Mouse (Mus musculus): ENCODE data around the gene Zbtb25. TPM values are rescaled to one million over a fixed set of nuclear protein-coding genes. Genes with fewer than 3 reads are reported as not detected.

Gene Zbtb25
- polyA plus RNA-seq, 1 experiment: 10.2 TPM

DNA sequence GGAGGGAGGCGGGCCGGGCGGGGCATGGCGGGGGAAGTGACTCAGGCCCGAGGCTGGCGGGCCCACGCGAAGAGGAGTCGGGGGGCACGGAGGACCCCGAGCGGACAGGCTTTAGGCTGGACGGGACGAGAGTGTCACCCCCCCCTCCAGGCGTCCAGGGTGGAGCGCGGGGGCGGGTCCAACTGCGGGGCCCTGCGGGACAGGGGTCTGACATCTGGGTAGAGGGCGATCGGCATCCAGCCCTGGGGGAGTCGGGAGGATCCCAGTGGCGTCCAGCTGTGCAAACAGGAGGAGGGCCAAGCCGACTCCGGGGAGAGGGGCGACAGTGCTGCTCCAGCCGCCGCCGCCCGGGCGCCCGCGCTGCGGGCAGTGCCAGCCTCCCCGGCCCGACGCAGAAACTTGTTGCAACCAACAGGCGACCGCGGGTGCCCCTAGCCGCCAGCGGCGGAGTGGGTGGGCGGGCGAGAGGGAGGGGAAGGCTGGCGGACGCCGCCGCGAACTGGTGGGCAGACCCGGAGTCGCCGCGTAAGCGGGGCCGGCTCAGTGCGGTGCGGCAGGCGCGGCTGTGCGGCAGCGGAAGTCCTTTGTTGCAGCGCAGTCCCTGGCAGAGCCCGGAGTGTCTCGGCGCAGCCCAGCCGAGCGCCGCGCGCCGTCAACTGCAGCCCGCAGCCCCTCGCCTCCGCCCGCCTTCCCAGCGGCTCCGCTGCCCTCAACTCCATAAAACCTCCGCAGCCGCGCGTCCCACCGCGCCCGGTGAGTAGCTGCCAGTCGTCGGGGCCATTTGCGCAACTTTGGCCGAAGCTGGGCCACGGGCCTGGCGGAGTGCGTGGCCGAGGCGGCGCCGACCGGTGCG is 802 bp upstream of the Zbtb25 start, which contains the start of gene Zbtb1:
Gene Zbtb1, plus strand, starts transcription at position 289 of the 853 bp plus-strand sequence.
- H3K4me1 ChIP-seq (ENCODE audit: control insufficient read depth, insufficient read depth, insufficient read length, low read length): peaks cover 12% of the 10 kb centered on the region

DNA sequence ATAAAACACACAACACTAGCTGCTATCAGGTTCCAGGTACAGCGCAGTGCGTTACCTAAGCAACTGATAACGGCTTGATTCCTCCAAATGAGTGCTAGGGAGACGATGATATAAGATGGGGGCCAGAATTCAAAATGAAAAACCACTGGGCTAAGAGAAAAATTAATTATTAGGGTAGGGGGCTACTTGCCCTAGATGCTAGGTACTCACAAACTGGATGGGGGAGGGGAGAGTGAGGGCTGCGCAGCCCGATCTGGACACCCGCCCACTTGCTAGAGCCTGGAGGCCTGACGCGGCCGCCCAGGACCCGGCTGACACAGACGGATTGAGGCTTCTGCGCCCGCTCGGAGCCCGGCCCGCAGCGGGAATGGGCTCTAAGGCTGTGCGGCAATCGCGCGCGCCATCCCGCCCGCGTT is 604 bp downstream of the Zbtb25 start:
- peak overlapping the region; percentile 92 for H3K4me3 ChIP-seq (ENCODE audit: insufficient read depth, low read depth, low read length)
- H3K4me1 ChIP-seq (ENCODE audit: control insufficient read depth, insufficient read depth, insufficient read length, low read length): peaks cover 12% of the 10 kb centered on the region
- peak overlapping the region; percentile 64 for H3K27ac ChIP-seq (replicated peaks; ENCODE audit: low read depth, low read length)

More for the DNA sequence above, 802 bp upstream of the Zbtb25 start, which contains the start of gene Zbtb1:
- H3K4me3 ChIP-seq (ENCODE audit: insufficient read depth, low read depth, low read length): peak within 1 kb of the TSS; percentile 92
- H3K27ac ChIP-seq (replicated peaks; ENCODE audit: low read depth, low read length): peak within 1 kb of the TSS; percentile 84

DNA sequence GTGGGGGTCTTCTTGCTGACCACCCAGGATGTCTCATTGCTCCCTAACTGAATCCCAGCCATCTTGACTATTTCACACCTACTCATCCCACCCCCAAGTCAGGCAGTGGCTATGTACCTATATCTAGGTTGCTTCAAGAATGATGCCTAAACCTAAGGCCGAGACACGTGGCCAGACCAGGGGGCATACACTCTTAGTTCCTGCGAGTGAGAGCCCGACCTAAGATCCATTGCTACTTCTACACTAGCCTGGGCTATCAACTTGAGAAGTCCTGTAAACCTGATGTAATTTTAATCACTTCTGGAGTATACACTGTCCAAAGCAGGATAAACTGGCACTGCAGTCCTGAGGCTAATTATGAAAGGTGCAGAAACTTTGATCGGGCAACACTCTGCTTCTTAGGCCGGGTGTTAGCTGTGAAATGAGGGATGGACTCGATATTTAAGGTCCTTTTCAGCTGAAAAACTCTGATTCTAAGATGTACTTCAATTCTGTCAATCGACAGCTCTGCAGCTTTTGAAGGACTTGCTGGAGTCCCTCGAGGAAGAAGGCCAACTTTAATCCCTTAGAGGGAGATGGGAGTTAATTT is 1.1 kb downstream of the Zbtb25 start:
- H3K27ac ChIP-seq (replicated peaks; ENCODE audit: low read depth, low read length): 0 out of 2 replicates have a peak overlapping the region, but pooled peaks have one; percentile 20
- peaks cover 12% of the 10 kb centered on the region for H3K4me1 ChIP-seq (ENCODE audit: control insufficient read depth, insufficient read depth, insufficient read length, low read length)

DNA sequence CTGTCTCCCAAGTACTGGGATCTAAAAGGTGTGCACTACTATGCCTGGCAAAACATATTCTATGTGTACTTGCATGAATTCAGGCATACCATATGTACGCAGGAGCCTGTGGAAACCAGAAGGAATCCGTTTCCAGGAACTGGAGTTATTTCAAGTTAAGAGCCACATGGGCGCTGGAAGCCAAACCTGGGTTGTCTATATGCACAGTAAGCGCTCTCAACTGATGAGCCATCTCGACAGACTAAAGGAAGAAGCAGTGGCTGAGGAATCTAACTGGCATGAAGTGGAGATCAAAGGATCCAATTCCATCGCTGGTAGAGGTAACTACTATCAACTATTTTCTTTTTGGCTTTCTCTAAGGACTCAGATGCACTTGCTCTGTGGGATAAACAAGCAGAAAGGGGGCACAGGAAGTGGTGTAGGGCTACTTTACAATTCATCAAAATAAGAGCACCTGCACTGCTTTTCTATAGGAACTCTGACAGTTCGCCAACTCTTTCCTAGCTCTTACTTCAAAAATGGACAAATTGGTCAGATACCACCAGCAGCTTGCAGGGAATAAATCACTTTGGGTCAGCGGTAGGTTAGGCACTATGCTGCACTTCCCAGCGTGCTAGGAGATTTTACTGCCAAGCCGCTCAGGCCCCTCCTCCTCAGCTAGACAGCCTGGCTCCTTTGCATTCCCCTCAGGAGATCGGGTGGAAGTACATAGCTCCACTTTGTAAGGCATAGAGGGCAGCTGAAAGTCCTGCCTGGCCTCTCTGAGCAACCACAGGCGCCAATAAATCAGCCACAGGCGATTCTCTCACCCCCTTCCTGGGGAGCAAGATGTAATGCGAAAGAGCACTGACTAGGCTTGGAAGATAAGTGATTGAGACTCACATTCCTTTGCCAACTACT is 2.1 kb downstream of the Zbtb25 start:
- Histone ChIP-seq H3K27ac (replicated peaks; ENCODE audit: low read depth, low read length) (no peak overlapping the region), H3K4me1 (ENCODE audit: control insufficient read depth, insufficient read depth, insufficient read length, low read length) (peaks cover 5% of the 10 kb centered on the region), H3K4me3 (ENCODE audit: insufficient read depth, low read depth, low read length) (peak overlapping the region; percentile 2; the same call in 1 of the 2 replicates)

More for the DNA sequence above, 1.1 kb downstream of the Zbtb25 start:
- peak overlapping the region; percentile 92 for H3K4me3 ChIP-seq (ENCODE audit: insufficient read depth, low read depth, low read length)

DNA sequence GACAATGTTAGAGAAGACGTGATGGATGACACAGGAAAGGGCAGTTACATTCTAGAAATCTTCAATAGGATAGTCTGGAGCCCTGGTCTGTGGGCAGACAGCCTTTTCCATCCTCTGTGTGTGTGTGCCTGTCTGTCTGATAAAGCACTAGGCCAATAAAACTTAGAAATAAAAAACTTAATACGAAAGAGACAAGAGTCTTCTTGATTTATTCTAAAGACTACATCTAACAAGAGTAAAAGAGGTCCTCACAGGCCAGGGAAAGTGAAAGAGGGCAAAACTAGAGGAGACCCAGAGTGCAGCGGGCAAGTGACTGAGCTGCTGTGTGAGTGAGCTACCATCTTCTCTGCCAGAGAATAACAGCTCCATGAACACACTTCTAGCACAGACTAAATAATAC is 3.1 kb downstream of the Zbtb25 start:
- no peak overlapping the region for H3K4me3 ChIP-seq (ENCODE audit: insufficient read depth, low read depth, low read length)
- H3K4me1 ChIP-seq (ENCODE audit: control insufficient read depth, insufficient read depth, insufficient read length, low read length): no peaks in the 10 kb centered on the region; the same call in none of the 2 replicates
- no peak overlapping the region for H3K27ac ChIP-seq (replicated peaks; ENCODE audit: low read depth, low read length)

DNA sequence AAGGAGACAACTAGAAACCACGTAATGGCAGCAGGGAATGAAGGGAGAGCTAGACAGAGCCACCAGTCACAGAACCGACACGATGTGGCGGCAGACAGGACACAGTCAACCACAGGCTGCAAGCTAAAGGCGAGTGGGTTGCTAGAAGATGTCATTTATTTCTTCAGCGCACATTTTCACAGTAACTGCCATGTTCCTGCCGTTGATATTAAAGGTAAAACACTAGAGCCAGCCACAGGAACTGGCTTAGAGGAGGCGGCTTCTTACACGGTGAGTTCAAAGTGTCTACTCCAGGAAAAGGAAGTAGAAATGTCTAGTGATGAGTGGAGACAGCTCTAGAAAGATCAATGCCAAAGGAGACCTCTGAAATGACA is 7.1 kb downstream of the Zbtb25 start:
- Histone ChIP-seq H3K4me1 (ENCODE audit: control insufficient read depth, insufficient read depth, insufficient read length, low read length) (no peaks in the 10 kb centered on the region; the same call in 1 of the 2 replicates), H3K4me3 (ENCODE audit: insufficient read depth, low read depth, low read length) (no peak overlapping the region), H3K27ac (replicated peaks; ENCODE audit: low read depth, low read length) (no peak overlapping the region)

DNA sequence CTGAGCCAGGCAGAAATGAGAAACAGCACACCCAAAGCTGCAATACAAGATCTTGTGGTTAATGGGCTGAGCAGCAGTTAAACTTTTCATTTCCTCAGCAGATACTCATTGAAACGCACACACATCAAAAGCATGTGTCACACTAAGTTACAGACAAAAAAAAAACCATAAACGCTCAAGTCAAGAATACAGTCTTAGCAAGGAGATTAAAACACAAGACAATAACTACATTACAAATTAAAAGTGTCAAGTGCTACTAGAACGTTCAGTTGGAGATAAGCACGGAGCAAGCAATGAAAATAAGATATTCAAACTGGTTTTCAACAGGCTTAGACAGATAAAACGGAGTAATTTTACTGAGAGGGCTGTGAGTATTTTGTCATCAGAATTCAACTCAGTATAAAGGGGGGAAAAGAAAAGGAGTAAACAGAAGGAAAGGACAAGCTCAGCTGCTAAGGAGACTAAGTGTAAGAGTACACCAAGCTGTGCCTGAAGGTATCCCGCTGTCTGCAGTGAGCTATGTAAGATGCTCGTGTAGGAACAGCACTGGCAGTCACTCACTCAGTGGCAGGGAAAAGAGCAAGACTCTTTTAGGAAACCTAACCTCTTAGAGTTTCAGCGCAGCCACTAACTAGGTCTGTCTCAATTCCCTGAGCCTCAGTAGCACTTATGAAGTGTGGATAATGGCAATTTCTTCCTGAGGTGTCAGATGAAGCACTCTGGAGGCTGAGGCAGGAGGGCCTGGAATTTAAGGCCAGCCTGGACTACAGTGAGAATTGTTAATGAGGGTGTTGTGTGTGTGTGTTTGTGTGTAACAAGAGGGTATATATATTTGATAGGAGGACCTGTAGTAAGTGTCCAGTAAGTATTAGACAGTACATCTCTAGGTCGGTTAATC is 7.7 kb downstream of the Zbtb25 start:
- Histone ChIP-seq H3K4me3 (ENCODE audit: insufficient read depth, low read depth, low read length) (no peak overlapping the region), H3K4me1 (ENCODE audit: control insufficient read depth, insufficient read depth, insufficient read length, low read length) (no peaks in the 10 kb centered on the region; the same call in 1 of the 2 replicates), H3K27ac (replicated peaks; ENCODE audit: low read depth, low read length) (no peak overlapping the region)

DNA sequence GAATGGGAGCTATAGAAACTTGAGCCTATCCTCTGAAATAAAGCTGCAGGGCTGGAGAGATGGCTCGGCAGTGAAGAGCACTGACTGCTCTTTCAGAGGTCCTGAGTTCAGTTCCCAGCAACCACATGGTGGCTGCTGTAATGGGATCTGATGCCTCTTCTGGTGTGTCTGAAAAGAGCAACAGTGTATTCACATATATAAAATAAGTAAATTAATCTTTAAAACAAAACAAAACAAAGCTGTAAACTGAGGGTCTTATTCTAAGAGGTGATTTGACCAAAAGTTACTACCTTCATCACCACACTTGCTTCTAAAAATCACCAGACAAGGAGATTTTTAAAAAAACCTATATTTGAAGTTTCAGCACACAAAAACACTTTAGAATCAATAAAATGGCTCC is 8.5 kb downstream of the Zbtb25 start:
- no peak overlapping the region for H3K4me3 ChIP-seq (ENCODE audit: insufficient read depth, low read depth, low read length)
- H3K27ac ChIP-seq (replicated peaks; ENCODE audit: low read depth, low read length): no peak overlapping the region
- no peaks in the 10 kb centered on the region; the same call in 1 of the 2 replicates for H3K4me1 ChIP-seq (ENCODE audit: control insufficient read depth, insufficient read depth, insufficient read length, low read length)

DNA sequence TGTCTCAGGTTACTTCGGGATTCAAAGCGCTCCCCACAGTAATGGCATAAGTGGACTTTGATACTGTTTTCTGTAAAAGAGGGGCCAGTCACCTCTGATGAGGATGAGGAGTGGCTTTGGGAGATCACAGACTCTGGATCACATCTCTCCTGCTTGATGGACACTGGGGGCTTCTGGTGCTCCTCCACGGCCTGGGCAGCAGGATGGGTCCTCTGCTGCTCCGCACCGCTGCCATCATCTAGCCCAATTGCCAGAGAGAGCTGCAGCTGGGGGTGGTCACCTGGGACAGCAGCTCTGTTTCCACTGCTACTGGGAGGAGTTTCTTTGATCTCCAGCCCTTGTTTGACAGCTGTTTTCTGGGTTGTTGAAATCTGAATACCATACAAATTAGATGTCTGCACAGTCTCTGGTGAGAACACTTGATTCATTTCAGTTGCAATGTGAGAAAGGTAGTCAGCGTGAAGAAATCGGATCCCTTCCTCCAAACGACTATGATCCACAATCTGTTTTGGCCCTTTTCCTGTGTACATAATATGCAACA is 19.7 kb downstream of the Zbtb25 start:
- H3K4me3 ChIP-seq (ENCODE audit: insufficient read depth, low read depth, low read length): no peak overlapping the region
- no peaks in the 10 kb centered on the region for H3K4me1 ChIP-seq (ENCODE audit: control insufficient read depth, insufficient read depth, insufficient read length, low read length)
- H3K27ac ChIP-seq (replicated peaks; ENCODE audit: low read depth, low read length): no peak overlapping the region

DNA sequence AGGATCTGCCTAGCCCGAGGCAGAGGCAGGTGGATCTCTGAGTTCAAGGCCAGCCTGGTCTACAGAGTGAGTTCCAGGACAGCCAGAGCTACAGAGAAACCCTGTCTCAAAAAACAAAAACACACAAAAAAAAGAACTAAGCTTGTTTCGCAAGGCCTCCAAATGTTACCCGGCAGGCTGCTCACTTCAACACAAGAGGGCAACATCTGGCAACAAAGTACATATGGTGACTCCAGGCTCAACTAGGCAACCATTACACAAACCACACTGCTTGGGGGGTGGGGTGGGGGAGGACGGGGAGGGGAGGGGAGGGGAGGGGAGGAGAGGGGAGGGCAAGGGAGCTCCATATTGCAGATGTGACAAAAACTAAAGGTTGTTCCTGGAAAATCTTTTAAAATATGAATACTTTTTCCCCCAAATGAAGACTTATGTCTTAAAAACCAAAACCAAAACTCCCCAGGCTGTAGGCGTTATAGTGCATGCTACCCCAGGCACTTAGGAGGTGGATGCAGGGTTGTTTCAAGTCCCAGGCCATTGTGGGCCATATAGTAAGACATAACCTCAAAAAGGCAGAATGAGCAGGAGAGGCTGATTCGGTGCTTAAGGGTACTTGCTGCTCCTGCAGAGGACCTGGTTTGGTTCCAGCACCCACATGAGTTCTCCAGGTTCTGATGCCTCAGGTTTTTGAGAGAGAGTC is 23.5 kb downstream of the Zbtb25 start:
- H3K4me1 ChIP-seq (ENCODE audit: control insufficient read depth, insufficient read depth, insufficient read length, low read length): no peaks in the 10 kb centered on the region

DNA sequence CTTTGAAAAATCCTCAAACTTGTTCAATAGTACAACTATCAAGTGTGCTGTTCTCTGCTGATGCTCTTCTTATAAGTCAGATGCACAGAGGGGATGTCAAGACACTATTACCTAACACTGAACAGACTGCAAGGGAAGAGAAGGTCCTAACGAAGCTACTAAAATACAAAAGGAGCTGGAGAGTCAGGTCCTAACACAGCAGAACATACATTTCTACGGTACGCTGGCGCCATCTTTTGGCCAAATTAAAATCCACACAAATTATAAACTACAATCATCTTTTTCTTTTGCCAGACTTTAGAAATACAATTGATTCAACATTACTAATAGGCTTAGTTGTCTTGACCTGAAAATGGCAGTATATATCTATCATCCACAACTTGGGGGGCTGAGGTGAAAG is 28.3 kb downstream of the Zbtb25 start:
- no peaks in the 10 kb centered on the region for H3K4me1 ChIP-seq (ENCODE audit: control insufficient read depth, insufficient read depth, insufficient read length, low read length)
- no peak overlapping the region for H3K4me3 ChIP-seq (ENCODE audit: insufficient read depth, low read depth, low read length)
- H3K27ac ChIP-seq (replicated peaks; ENCODE audit: low read depth, low read length): no peak overlapping the region

More for the DNA sequence above, 23.5 kb downstream of the Zbtb25 start:
- Histone ChIP-seq H3K27ac (replicated peaks; ENCODE audit: low read depth, low read length) (no peak overlapping the region), H3K4me3 (ENCODE audit: insufficient read depth, low read depth, low read length) (no peak overlapping the region)

DNA sequence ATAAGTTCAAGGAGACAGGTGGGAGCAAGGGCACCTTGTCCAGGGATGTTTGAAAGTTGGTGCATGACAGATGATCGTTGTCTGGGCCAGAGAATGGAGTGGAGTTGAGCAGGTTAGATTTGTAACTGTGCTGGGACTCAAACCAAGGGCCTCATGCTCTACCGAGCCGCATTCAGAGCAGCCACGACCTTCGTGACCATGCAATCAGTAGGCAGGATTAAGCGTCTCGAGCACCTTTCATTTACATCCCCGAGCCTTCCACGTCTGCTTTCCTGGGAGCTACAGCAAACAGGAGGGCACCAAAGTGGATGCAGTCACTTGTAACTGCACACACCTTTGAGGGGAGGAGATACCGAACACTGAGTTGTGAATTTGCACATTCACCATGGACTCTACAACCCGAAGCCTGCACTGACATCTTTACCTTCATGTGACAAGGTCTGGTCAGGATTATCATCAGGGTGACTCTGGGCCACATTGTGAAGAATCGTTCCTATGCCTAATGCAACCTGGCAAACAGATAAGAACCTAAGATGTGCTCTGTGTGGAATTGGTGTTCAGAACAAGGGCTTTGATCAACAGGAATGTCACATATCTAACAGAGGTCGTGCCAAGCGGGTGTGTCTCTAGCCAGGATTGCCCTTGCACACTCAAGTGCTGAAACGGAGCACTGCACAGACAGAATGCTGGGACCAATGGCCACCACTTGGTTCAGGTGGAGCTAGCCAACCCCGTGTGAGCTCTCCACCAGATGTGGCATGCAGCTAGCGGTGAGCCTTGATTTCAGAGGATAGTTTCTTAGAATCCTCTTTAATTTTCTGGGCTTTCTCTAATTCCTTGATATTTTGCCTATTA is 33.1 kb downstream of the Zbtb25 start:
- no peak overlapping the region for H3K4me3 ChIP-seq (ENCODE audit: insufficient read depth, low read depth, low read length)
- H3K4me1 ChIP-seq (ENCODE audit: control insufficient read depth, insufficient read depth, insufficient read length, low read length): no peaks in the 10 kb centered on the region
- no peak overlapping the region for H3K27ac ChIP-seq (replicated peaks; ENCODE audit: low read depth, low read length)

DNA sequence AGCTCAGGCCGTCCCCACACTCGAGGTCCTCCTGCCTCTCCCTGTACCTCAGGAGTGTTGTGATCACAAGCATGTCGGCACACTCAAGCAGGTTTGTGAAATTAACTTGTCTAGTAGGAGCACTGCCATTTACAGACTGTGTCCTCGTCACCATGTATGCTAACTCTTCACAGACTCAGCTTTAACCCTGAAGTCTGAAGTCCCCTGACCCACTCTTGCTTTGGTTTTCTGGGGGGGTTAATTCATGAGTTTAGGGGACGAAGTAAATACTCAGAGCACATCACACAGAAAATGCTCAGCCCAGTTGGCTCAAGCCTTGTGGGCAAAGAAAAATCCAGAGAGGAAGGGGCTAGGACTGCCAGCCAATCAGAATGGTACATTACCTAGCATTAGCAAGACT is 33.8 kb downstream of the Zbtb25 start:
- H3K27ac ChIP-seq (replicated peaks; ENCODE audit: low read depth, low read length): no peak overlapping the region
- H3K4me1 ChIP-seq (ENCODE audit: control insufficient read depth, insufficient read depth, insufficient read length, low read length): no peaks in the 10 kb centered on the region
- H3K4me3 ChIP-seq (ENCODE audit: insufficient read depth, low read depth, low read length): no peak overlapping the region
